30 mouse cellular contexts compared by ENCODE assay signal in genomic region chr7:89327731-89328130, GRCm38 (mm10).
DNase-seq lines count a peak whose midpoint lies in the region; ATAC-seq and TF ChIP-seq lines count a peak whose summit lies in the region.
"Had no signal": no experiment of that assay in that cellular context is flagged by ENCODE, and none has a peak within 500 bp of the region (broad histone marks: within the 10 kb centered on the region; RNA-seq: fewer than 3 reads in every experiment).

No protein-coding gene starts in this region.

- TF ChIP-seq POLR2A in kidney, adult 2 months (IDR thresholded peaks at IDR 0.05; ENCODE audit: low read depth, low read length), result no peak
- no peak for TF ChIP-seq POLR2A in liver, adult 2 months (IDR thresholded peaks at IDR 0.05; ENCODE audit: extremely low read depth, insufficient read depth, low read length)

- no peak overlapping the region for H3K4me3 ChIP-seq in kidney, adult 2 months (ENCODE audit: insufficient read depth, low read depth, low read length)
- H3K4me3 ChIP-seq in liver, adult 2 months (ENCODE audit: insufficient read depth, low read depth, low read length), result no peak overlapping the region
- H3K4me3 ChIP-seq in lung, embryonic 16.5 days (ENCODE audit: low read length), result no peak overlapping the region
- no peak overlapping the region for H3K4me3 ChIP-seq in stomach, embryonic 15.5 days (replicated peaks)
- H3K4me3 ChIP-seq: embryonic facial prominence, embryonic 13.5 days; gastrocnemius, adult 2 months; hindbrain, embryonic 13.5 days; layer of hippocampus, adult 2 months; limb, embryonic 13.5 days; liver, embryonic 15.5 days; megakaryocyte, embryonic 14.5 days; midbrain, embryonic 12.5 days; neural tube, embryonic 13.5 days had no signal

- no peaks in the 10 kb centered on the region for H3K9me3 ChIP-seq in lung, embryonic 16.5 days (ENCODE audit: control insufficient read depth, low read length)
- H3K9me3 ChIP-seq in stomach, embryonic 15.5 days, result no peaks in the 10 kb centered on the region
- H3K9me3 ChIP-seq: embryonic facial prominence, embryonic 13.5 days; hindbrain, embryonic 13.5 days; limb, embryonic 13.5 days; liver, embryonic 15.5 days; midbrain, embryonic 12.5 days; neural tube, embryonic 13.5 days had no signal

- H3K79me2 ChIP-seq in liver, adult 2 months (ENCODE audit: control insufficient read depth, insufficient read depth, low read length), result peaks cover 35% of the 10 kb centered on the region

- peak overlapping the region; percentile 45; the same call in 1 of the 2 replicates for H3K9ac ChIP-seq in liver, adult 2 months (ENCODE audit: low read depth, low read length)
- no peak overlapping the region for H3K9ac ChIP-seq in lung, embryonic 16.5 days (ENCODE audit: low read length)
- H3K9ac ChIP-seq in stomach, embryonic 15.5 days, result no peak overlapping the region
- H3K9ac ChIP-seq: embryonic facial prominence, embryonic 13.5 days; hindbrain, embryonic 13.5 days; limb, embryonic 13.5 days; liver, embryonic 15.5 days; midbrain, embryonic 12.5 days; neural tube, embryonic 13.5 days had no signal

- H3K4me2 ChIP-seq in lung, embryonic 16.5 days (ENCODE audit: low read depth, low read length), result 0 out of 2 replicates have a peak overlapping the region, but pooled peaks have one; percentile 11
- no peak overlapping the region for H3K4me2 ChIP-seq in stomach, embryonic 15.5 days
- H3K4me2 ChIP-seq: embryonic facial prominence, embryonic 13.5 days; heart, embryonic 11.5 days; hindbrain, embryonic 13.5 days; limb, embryonic 13.5 days; liver, embryonic 15.5 days; midbrain, embryonic 12.5 days; neural tube, embryonic 13.5 days had no signal

- H3K4me1 ChIP-seq in kidney, adult 2 months (ENCODE audit: control insufficient read depth, insufficient read depth, low read length), result peaks cover 36% of the 10 kb centered on the region
- peaks cover 20% of the 10 kb centered on the region for H3K4me1 ChIP-seq in liver, adult 2 months (ENCODE audit: control insufficient read depth, insufficient read depth, low read length)
- 0 out of 2 replicates have a peak, but pooled peaks cover 4% of the 10 kb centered on the region for H3K4me1 ChIP-seq in lung, embryonic 16.5 days (replicated peaks; ENCODE audit: control insufficient read depth, insufficient read depth, low read length)
- H3K4me1 ChIP-seq in stomach, embryonic 15.5 days, result no peaks in the 10 kb centered on the region
- H3K4me1 ChIP-seq: embryonic facial prominence, embryonic 13.5 days; hindbrain, embryonic 13.5 days; midbrain, embryonic 12.5 days; neural tube, embryonic 13.5 days had no signal

- peak; percentile 49; the same call in 1 of the 2 replicates for ATAC-seq in lung, embryonic 16.5 days (ENCODE audit: low read depth)
- ATAC-seq in stomach, embryonic 15.5 days (ENCODE audit: insufficient read depth, low FRiP score, low read depth), result peak; percentile 81
- no peak for ATAC-seq in erythroid progenitor cell, adult 5-6 weeks (replicated peaks; ENCODE audit: low FRiP score, poor library complexity, severe bottlenecking)
- ATAC-seq: forebrain, embryonic 16.5 days had no signal

- no peaks in the 10 kb centered on the region for H3K27me3 ChIP-seq in kidney, adult 2 months (replicated peaks; ENCODE audit: control insufficient read depth, insufficient read depth, low read length)
- H3K27me3 ChIP-seq in liver, adult 2 months (ENCODE audit: control insufficient read depth, insufficient read depth, low read length), result no peaks in the 10 kb centered on the region
- no peaks in the 10 kb centered on the region for H3K27me3 ChIP-seq in lung, embryonic 16.5 days (ENCODE audit: control insufficient read depth, insufficient read depth, low read depth, low read length)
- H3K27me3 ChIP-seq in stomach, embryonic 15.5 days (replicated peaks), result no peaks in the 10 kb centered on the region
- H3K27me3 ChIP-seq: embryonic facial prominence, embryonic 13.5 days; hindbrain, embryonic 13.5 days; limb, embryonic 13.5 days; liver, embryonic 15.5 days; megakaryocyte, embryonic 14.5 days; midbrain, embryonic 12.5 days; neural tube, embryonic 13.5 days had no signal

- DNase-seq in kidney, adult 2 months, result peak; percentile 67
- no peak for DNase-seq in kidney, adult 18-20 months
- DNase-seq in liver, adult 2 months (ENCODE audit: extremely low read depth, low read depth, low spot score), result peak; percentile 83
- DNase-seq in liver, result no peak
- DNase-seq in lung, postnatal 25 days (ENCODE audit: low spot score), result no peak
- DNase-seq: adrenal gland, postnatal 14 days; cerebellum, adult 11-12 months; cerebellum, adult 9-11 months; gastrocnemius, adult 2 months; gastrocnemius, postnatal 36 days; heart, adult 18-20 months; heart, postnatal 4 days; kidney, postnatal 25 days; lung, postnatal 14 days; right cerebral cortex, postnatal 4 days; thymus, adult 18-20 months; thymus, postnatal 25 days had no signal

- WGBS in kidney, adult 2 months, result 39% methylated on average over 5 of the region's 5 CpGs
- 29% methylated on average over 5 of the region's 5 CpGs for WGBS in liver, adult 2 months
- WGBS in lung, embryonic 16.5 days, result 59% methylated on average over 5 of the region's 5 CpGs
- WGBS in stomach, embryonic 15.5 days, result 70% methylated on average over 5 of the region's 5 CpGs

- no peaks in the 10 kb centered on the region for H3K36me3 ChIP-seq in kidney, adult 2 months (ENCODE audit: control insufficient read depth, insufficient read depth, low read length)
- H3K36me3 ChIP-seq in liver, adult 2 months (ENCODE audit: control insufficient read depth, insufficient read depth, low read length), result no peaks in the 10 kb centered on the region
- no peaks in the 10 kb centered on the region for H3K36me3 ChIP-seq in lung, embryonic 16.5 days (ENCODE audit: control insufficient read depth, insufficient read depth, low read length)
- H3K36me3 ChIP-seq in stomach, embryonic 15.5 days, result no peaks in the 10 kb centered on the region
- H3K36me3 ChIP-seq: liver, embryonic 15.5 days; midbrain, embryonic 12.5 days; neural tube, embryonic 13.5 days had no signal

- TF ChIP-seq CTCF in kidney, adult 2 months (conservative IDR thresholded peaks at IDR 0.05; ENCODE audit: insufficient read depth, insufficient read length, low read depth, low read length), result no peak
- no peak for TF ChIP-seq CTCF in liver, adult 2 months (IDR thresholded peaks at IDR 0.05; ENCODE audit: low read depth, low read length)

- H3K27ac ChIP-seq in kidney, adult 2 months (ENCODE audit: insufficient read depth, low read depth, low read length), result peak overlapping the region; percentile 68; the same call in 1 of the 2 replicates
- H3K27ac ChIP-seq in liver, adult 2 months (replicated peaks; ENCODE audit: insufficient read depth, low read depth, low read length), result peak overlapping the region; percentile 65
- peak overlapping the region; percentile 49 for H3K27ac ChIP-seq in lung, embryonic 16.5 days (ENCODE audit: low read length)
- H3K27ac ChIP-seq in stomach, embryonic 15.5 days, result peak overlapping the region; percentile 32; the same call in 1 of the 2 replicates
- H3K27ac ChIP-seq: embryonic facial prominence, embryonic 13.5 days; gastrocnemius, adult 2 months; hindbrain, embryonic 13.5 days; layer of hippocampus, adult 2 months; limb, embryonic 13.5 days; liver, embryonic 15.5 days; midbrain, embryonic 12.5 days; neural tube, embryonic 13.5 days had no signal

Comparison
In these comparisons a context has a peak if more than half of its experiments do, and no peak if none do; other contexts are left out.
1. DNase-seq: peak in kidney, adult 2 months (single experiment) and liver, adult 2 months (single experiment); none in kidney, adult 18-20 months (single experiment), liver (single experiment) and lung, postnatal 25 days (single experiment).
2. Peak in every context shown above with its lines, with median percentiles within 50 percentile points of each other: H3K27ac ChIP-seq.